Mouse (Mus musculus) ES-E14 (cell line): ENCODE measurements around the gene Trp53bp1.

Experiments used
- CHD2 ChIP-seq: IDR thresholded peaks from 2 replicates; pipeline ENCODE4 v1.6.1; 2014; ENCODE audit warnings: mild to moderate bottlenecking, low read depth, low read length, inconsistent platforms
- ZNF384 ChIP-seq: IDR thresholded peaks from 2 replicates; pipeline ENCODE4 v1.6.1; 2012; ENCODE audit warnings: low read depth, low read length, inconsistent platforms

DNA sequence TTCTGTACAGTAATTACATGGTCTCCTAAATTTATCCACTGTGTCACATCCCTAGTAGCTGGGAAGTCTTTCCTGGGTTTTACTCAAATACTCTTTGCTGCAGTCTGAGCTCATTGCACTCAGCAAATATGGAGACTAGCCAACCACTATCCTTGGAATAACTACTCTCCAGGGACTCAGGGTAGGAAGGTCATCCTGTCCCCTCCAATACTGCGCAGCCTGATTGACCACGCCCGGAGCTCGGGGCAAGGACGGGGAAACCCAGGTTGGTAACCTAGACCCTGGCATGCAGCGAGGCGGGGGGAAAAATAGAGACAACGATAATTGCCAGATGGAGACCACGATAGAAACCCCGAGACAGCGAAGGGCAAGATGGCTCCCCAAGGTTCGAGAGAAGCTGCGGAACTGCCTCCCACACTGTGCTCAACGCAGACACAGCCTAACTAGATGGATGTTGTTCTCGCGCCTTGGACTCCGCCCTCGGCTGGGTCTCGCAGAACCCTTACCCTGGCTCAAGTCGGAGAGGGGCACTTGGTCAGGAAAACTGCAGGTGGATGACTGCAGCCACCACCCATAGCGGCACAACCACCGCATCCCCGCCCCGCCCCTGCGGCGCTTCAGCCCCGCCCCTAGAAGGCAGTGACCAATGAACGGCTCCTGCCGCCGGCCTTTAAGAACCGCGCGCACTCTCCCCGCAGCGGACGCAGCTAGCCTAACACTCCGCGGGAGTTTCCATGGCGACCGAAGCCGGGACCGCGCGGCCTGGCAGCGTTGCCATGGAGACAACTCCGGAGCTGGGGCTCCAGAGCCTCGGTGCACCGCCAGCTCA is 17.9 kb upstream of the Trp53bp1 start, which contains the start of gene Map1a:
- no peak for TF ChIP-seq CHD2
- no peak for TF ChIP-seq ZNF384
